ENCODE assay signal across 24 mouse cellular contexts in genomic region chr6:38887436-38887835, GRCm38 (mm10).
"Had no signal": no experiment of that assay in that cellular context is flagged by ENCODE, and none has a peak within 500 bp of the region (broad histone marks: within the 10 kb centered on the region; RNA-seq: fewer than 3 reads in every experiment).

No protein-coding gene starts in this region.

- H3K4me1 ChIP-seq: hindbrain, embryonic 15.5 days had no signal

- H3K27me3 ChIP-seq: heart, embryonic 12.5 days; hindbrain, embryonic 15.5 days; kidney, embryonic 15.5 days; limb, embryonic 13.5 days; limb, embryonic 15.5 days had no signal

- DNase-seq: gastrocnemius, postnatal 14 days; gastrocnemius, postnatal 36 days; heart, adult 18-20 months; heart, postnatal 14 days; heart, postnatal 36 days; kidney, adult 11 months; kidney, adult 2 months; kidney, adult 9 months; kidney, postnatal 14 days; kidney, postnatal 36 days; layer of hippocampus, adult 9-11 months; layer of hippocampus, postnatal 36 days; left cerebral cortex, postnatal 4 days had no signal

- H3K4me2 ChIP-seq: heart, embryonic 12.5 days; hindbrain, embryonic 13.5 days; hindbrain, embryonic 15.5 days; kidney, embryonic 15.5 days; limb, embryonic 13.5 days; limb, embryonic 15.5 days; liver, embryonic 11.5 days had no signal

- H3K27ac ChIP-seq: heart, embryonic 10.5 days; hindbrain, embryonic 13.5 days; hindbrain, embryonic 15.5 days; hindbrain, postnatal 0 days; kidney, embryonic 15.5 days; kidney, postnatal 0 days; limb, embryonic 13.5 days; limb, embryonic 15.5 days had no signal

- H3K9ac ChIP-seq: heart, embryonic 12.5 days; hindbrain, embryonic 13.5 days; hindbrain, embryonic 15.5 days; kidney, embryonic 15.5 days; limb, embryonic 13.5 days; limb, embryonic 15.5 days had no signal

- ATAC-seq: hindbrain, postnatal 0 days; intestine, embryonic 16.5 days had no signal

- H3K36me3 ChIP-seq: heart, embryonic 10.5 days; heart, embryonic 12.5 days; hindbrain, embryonic 13.5 days; hindbrain, embryonic 15.5 days; kidney, embryonic 15.5 days; limb, embryonic 13.5 days; limb, embryonic 15.5 days had no signal

- H3K4me3 ChIP-seq: heart, embryonic 10.5 days; heart, embryonic 12.5 days; hindbrain, embryonic 13.5 days; hindbrain, embryonic 15.5 days; kidney, embryonic 15.5 days; limb, embryonic 13.5 days; limb, embryonic 15.5 days had no signal

- H3K9me3 ChIP-seq: heart, embryonic 10.5 days; heart, embryonic 12.5 days; hindbrain, embryonic 13.5 days; hindbrain, embryonic 15.5 days; kidney, embryonic 15.5 days; limb, embryonic 13.5 days; limb, embryonic 15.5 days had no signal
